Mouse (Mus musculus) testis, postnatal 10 days (tissue): ENCODE data around the gene Zfp800.

Experiments used
- DNase-seq: peaks from one replicate; pipeline ENCODE4 v3.0.0; 2021; ENCODE audit warnings: low spot score

Gene Zfp800

DNA sequence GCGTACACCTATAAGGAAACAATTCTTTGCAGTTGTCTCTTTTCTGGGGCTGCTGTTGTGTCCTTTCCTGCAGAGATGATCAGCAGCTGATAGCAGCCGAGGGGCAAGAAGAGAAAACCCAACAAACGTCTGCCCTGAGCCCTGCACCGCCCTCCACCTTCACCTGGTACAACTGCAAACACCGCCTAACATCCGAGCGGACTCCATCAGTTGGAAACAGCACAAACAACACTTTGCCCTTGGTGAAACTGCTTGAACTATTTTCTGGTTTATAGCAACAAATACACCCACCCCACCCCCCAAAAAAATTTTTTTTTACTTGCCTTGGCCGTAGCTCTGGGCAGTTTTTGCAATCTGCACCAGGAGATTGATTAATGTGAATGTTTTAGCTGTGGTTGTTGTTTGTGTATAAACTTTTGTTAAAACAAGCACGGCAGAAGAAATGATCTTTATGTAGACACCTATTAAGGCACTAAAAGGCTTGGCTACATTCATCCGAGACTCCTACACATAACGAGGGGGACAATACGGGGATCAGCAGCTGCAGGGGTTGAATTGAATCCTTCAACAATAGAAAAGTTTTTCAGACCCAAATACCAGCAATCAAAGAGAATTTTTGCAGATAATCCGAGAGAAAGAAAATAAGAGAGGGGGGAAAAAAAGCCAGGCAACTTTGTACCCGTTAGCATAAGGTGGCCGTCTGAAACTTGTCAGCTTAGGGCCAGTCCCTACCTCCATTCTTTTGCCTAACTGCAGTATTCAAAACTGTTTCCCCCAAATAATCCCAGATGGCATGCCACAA is 1.6 kb downstream of the Zfp800 start:
- no peak for DNase-seq

GRCm38 (mm10) chr6:28389038-28389437 is 8.8 kb downstream of the Zfp800 start:
- no peak for DNase-seq

GRCm38 (mm10) chr6:28385169-28385568 is 12.6 kb downstream of the Zfp800 start:
- DNase-seq = no peak

DNA sequence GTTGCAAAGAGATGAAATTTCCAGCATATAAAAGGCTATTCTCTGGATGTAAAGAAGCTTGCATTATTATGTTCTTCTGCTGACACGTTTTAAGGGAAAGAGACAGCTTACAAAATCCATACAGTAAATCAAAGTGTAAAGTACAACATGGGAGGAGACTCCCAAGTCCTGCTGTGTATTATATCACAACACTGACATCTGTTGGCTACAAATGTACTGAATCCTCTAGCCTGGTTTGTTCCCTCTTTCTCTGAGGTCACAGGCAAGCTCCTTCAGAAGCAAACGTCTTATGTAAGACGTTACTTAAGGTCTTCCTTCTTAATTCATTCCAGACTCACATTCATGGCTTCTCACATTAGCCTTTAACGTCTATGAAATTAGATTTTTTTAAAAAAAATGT is 15.8 kb downstream of the Zfp800 start:
- DNase-seq = no peak

DNA sequence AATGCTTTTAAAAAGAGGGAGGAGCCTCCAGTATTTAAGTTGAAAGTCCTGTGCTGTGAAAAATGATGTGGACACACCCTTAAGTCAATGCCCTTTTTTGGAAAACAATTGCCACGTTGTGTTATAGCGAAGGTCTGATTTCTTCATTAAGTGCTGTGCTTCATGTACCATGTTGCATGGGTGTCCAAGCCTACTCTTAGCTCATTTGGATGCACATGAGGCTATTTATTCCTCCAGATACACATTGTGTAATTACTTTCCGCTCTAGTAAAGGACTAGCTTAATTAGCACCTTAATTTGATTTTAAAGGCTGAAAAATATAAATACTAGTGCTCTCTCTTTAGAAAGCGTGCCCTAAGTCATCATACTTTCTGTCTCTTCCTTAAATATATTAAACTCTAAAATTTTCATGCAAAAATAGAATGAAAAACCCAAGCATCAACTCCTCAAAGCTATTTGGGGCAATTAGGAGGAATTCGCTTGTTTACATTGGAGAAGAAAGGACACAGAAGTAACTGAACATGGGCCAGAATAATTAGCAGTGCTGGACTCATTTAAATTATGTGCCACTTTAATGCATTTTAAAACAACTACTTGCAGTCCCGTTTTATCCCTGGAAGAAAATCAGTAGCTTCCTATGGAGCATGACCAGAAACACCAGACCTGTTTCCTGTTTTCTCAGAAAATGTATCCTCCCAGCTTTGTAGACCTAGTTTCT is 27.7 kb downstream of the Zfp800 start:
- DNase-seq = no peak

DNA sequence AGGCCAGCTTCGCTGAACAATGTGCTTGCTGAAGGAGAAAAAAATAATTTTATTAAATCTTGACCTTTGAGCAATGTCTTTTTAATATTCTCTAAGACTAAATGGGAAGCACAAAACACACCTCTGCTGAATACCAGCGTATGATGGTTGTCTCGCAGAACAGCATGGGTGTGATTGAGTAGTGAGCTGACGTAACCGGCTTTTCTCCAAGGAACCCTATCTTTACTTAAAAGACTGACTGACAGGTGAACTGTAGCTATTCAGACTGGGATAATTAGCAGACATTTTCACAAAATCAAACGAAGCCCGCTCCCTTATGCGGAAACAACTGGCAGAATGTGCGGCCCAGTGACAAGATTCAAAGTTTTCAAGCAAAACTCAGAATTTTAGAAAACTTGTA is 30.2 kb downstream of the Zfp800 start:
- no peak for DNase-seq

DNA sequence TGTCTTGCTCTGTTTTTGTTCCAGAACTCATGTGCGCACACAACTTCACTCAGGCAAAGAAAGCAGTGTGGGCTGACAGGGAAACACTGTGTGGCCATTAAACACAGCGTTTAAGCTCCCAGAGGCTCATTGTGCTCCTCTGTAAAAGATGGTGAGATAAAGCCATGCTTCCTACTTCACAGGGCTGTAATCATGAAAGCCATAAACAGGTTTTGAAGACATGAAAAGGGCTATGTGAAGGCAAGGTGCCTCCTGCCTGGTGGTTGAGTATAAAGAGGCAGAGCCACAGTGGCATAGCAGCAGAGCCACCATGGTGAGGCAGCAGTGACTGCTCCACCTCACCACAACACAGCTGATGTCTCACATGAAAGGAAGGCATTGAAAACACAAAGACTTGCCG is 46.7 kb downstream of the Zfp800 start:
- no peak for DNase-seq

- no peak for DNase-seq
Measured at GRCm38 (mm10) chr6:28345677-28346076, 52.1 kb downstream of the Zfp800 start.

DNA sequence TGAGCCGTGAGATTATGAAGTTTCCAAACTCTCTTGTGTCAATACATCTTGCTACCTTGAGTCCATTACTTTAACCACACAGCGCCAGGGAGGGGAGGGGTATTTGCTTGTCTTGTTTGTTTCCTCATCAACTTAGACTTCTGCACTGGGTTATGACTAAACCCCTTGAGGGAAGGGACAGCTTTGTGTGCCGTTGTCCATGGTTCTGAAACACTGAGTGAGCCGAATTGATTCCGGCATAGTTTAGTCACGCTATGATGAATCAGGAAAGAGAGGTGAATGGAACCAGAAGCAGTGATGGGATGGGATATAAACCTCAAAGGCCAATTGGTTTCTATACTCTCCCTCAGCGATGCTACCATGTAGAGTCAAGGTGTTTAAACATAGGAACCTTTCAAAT is 52.6 kb downstream of the Zfp800 start:
- DNase-seq = no peak

DNA sequence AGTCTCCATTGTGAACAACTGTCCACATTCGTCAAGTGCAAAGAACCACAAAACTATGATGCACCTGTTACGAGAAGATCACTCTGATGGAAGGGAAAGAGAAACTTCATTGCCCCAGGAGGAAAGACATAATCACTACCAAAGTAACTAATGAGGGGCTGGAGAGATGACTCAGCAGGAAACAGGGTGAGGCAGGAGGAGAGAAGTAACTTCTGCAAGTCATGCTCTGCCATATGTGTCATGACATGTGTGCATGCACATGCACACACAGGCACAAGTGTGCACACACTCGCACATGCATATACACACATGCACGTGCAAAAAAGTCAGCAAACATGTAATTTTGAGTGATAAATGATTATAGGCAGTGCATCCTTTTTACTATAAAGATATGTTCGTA is 54.9 kb downstream of the Zfp800 start:
- DNase-seq = no peak

DNA sequence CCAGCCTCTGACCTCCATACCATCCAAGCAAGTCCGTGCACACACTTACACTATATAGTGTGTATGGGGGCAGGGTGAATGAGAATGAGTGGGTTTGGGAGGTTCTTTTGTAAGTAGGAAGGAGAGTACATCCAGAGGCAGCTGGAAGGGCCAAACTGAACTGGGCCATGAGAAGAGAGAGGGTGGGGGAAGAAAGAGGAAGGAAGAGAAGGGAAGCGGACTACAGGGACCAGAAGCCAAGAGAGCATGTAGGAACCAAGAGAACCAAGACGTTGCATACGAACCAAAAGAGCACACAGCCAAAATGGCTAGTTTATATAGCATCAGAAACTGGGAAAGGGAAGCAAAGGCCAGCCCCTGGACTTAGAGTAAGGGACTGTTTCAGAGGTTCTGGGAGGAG is 56.6 kb downstream of the Zfp800 start:
- DNase-seq = no peak

- no peak for DNase-seq
Measured at GRCm38 (mm10) chr6:28339410-28339809, 58.4 kb downstream of the Zfp800 start.

- no peak for DNase-seq
Measured at GRCm38 (mm10) chr6:28333696-28334095, 64.1 kb downstream of the Zfp800 start.

GRCm38 (mm10) chr6:28332546-28332945 is 65.3 kb downstream of the Zfp800 start:
- no peak for DNase-seq

- no peak for DNase-seq
Measured at GRCm38 (mm10) chr6:28329815-28330214, 68.0 kb downstream of the Zfp800 start.

- no peak for DNase-seq
Measured at GRCm38 (mm10) chr6:28329002-28329596, 68.7 kb downstream of the Zfp800 start.

- DNase-seq = no peak
Measured at GRCm38 (mm10) chr6:28326720-28327119, 71.1 kb downstream of the Zfp800 start.

GRCm38 (mm10) chr6:28322399-28322798 is 75.4 kb downstream of the Zfp800 start:
- no peak for DNase-seq

DNA sequence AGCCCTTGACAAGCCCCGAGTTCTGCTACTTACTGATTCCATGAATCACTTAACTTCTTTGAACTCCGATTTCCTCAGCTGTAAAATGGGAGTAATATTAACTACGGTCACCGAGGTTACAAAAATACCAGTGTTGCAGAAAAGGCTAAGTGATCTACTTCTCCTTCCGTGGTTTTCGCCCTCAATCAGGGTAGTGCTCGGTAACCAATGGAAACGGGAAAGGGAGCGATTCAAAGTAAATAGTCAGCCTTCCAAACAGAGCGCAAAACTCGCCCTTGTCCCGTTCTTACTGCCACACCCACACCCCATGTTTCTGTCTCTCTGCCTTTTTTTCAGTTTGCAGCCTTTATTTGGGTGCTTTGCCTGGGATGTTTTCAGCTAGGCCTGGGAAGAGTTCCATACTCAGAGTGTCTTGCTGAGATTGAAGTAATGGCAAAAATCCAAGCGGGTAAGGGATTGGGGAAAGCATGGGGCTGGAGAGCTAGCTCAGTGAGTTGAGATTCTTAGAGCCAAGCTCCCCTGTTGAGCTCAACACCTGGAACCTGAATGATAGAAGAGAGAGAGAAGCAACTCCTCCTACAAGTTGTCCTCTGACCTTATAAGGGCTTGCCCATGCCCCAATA is 78.0 kb downstream of the Zfp800 start:
- no peak for DNase-seq

GRCm38 (mm10) chr6:28318820-28319573 is 78.8 kb downstream of the Zfp800 start:
- DNase-seq = no peak

- no peak for DNase-seq
Measured at GRCm38 (mm10) chr6:28315208-28315607, 82.6 kb downstream of the Zfp800 start.

DNA sequence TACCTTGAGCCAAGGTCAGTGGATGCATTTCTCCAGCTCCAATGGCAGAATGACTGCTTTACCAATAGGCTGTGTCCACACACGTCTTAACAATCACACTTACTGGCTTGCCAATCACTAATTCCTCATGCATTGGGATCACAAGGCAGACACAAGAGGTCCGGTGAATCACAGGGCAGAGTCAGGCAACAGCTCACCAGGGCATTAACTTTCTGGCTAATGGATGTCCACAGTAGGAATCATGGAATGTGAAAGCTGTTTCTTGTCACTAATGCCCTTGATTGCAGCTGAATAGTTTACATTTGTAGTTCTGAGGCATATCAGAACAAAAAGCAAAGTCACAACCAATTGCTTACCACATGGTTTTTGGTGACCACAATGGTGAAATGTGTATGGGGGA is 85.7 kb downstream of the Zfp800 start:
- DNase-seq = no peak
